Mouse (Mus musculus): Measurements from ENCODE around the gene Tmem123. TPM values are rescaled to one million over a fixed set of nuclear protein-coding genes. Genes with fewer than 3 reads are reported as not detected.

The Tmem123 gene
- polyA plus RNA-seq, 1 experiment from 2014 or later: 107 TPM

DNA sequence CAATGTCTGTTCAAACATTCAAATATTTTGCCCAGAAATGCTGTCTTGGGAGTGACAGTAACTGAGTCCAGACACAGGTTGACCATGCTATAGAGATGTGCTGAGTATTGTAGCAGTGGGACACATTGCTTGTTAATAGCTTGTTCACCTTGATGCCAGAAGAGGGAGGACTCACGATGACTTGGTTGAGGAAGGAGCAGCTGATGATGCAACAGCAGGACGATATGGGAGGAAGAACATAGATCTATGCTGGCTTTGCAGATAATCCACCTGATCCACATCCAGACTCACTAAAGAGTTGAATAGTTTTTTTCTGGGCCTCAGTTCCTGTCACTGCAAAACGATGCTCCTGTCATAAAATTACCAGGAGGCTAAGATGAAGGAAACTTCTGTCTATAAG lies 2.7 kb downstream of the Tmem123 start:
- WGBS: 57% methylated on average over 3 of the region's 3 CpGs
- H3K36me3 ChIP-seq (ENCODE audit: control insufficient read depth, insufficient read depth, low read length): peaks cover 22% of the 10 kb centered on the region
- no peak overlapping the region for H3K4me2 ChIP-seq (ENCODE audit: low read length)
- no peak overlapping the region for H3K4me3 ChIP-seq (ENCODE audit: control insufficient read depth in 1 of 2, insufficient read depth in 1 of 2, low read depth in 1 of 2, low read length in 2 of 2)
- no peak for ATAC-seq (ENCODE audit: insufficient number of reproducible peaks, insufficient read depth, low FRiP score, low read depth)
- H3K9me3 ChIP-seq (ENCODE audit: control insufficient read depth, low read length): no peaks in the 10 kb centered on the region
- no peak overlapping the region for H3K27ac ChIP-seq (replicated peaks in 1 of 2; ENCODE audit: control insufficient read depth in 1 of 2, insufficient read depth in 1 of 2, low read depth in 2 of 2, low read length in 2 of 2)
- peaks cover 11 to 37% of the 10 kb centered on the region in 2 experiments for H3K4me1 ChIP-seq (ENCODE audit: control insufficient read depth in 2 of 2, insufficient read depth in 2 of 2, low read length in 2 of 2)
- H3K9ac ChIP-seq (ENCODE audit: low read length): no peak overlapping the region
- no peaks in the 10 kb centered on the region for H3K27me3 ChIP-seq (ENCODE audit: control insufficient read depth, insufficient read depth, low read length)

DNA sequence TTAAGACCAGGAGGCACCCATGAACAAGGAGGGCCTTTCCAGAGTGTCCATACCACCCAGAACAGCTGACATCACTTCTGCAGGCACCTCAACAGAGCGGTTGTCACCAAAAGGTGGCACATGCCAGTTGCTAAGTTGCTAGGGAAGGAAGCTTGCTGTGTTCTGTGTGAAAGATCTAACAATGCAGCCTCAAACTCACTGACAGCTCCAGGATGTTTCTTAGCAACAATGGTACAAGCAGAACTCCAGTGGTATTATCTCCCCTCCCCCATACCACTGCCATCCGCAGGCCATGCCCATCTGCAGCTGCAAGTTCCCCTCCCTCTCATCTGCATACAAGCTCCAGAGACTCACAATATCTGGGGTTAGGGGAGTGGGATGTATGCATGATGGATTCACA lies 3.7 kb downstream of the Tmem123 start:
- Histone ChIP-seq H3K4me2 (ENCODE audit: low read length) (no peak overlapping the region), H3K9me3 (ENCODE audit: control insufficient read depth, low read length) (no peaks in the 10 kb centered on the region), H3K4me3 (ENCODE audit: control insufficient read depth in 1 of 2, insufficient read depth in 1 of 2, low read depth in 1 of 2, low read length in 2 of 2) (no peak overlapping the region), H3K27ac (replicated peaks in 1 of 2; ENCODE audit: control insufficient read depth in 1 of 2, insufficient read depth in 1 of 2, low read depth in 2 of 2, low read length in 2 of 2) (no peak overlapping the region), H3K9ac (ENCODE audit: low read length) (no peak overlapping the region), H3K4me1 (ENCODE audit: control insufficient read depth in 2 of 2, insufficient read depth in 2 of 2, low read length in 2 of 2) (peaks cover 17 to 45% of the 10 kb centered on the region in 2 experiments), H3K27me3 (ENCODE audit: control insufficient read depth, insufficient read depth, low read length) (no peaks in the 10 kb centered on the region), H3K36me3 (ENCODE audit: control insufficient read depth, insufficient read depth, low read length) (peaks cover 23% of the 10 kb centered on the region)
- 28% methylated on average over 2 of the region's 2 CpGs for WGBS
- no peak for ATAC-seq (ENCODE audit: insufficient number of reproducible peaks, insufficient read depth, low FRiP score, low read depth)

DNA sequence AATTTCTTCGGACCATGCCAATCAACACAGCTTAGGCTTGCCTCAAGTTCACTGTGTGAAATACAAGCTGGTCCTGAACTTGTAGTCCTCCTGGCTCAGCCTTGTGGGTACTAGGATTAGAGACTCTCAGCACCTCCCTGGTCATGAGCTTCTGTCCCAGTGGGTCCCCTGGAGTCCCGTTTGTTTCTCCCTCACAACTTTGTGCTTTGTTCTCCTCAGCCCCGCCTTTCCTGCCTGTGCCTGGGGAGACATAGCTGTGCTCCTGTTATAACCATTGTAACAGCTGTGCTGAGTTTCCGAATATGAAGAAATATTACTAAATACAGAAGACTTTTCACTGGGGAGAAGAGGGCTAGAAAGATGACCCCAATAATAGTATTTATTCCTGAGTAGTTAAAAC lies 5.2 kb downstream of the Tmem123 start:
- no peak overlapping the region for H3K4me2 ChIP-seq (ENCODE audit: low read length)
- no peaks in the 10 kb centered on the region for H3K9me3 ChIP-seq (ENCODE audit: control insufficient read depth, low read length)
- no peak overlapping the region for H3K27ac ChIP-seq (replicated peaks in 1 of 2; ENCODE audit: control insufficient read depth in 1 of 2, insufficient read depth in 1 of 2, low read depth in 2 of 2, low read length in 2 of 2)
- no peak overlapping the region for H3K4me3 ChIP-seq (ENCODE audit: control insufficient read depth in 1 of 2, insufficient read depth in 1 of 2, low read depth in 1 of 2, low read length in 2 of 2)
- no peaks in the 10 kb centered on the region for H3K27me3 ChIP-seq (ENCODE audit: control insufficient read depth, insufficient read depth, low read length)
- WGBS: 66% methylated on average over 4 of the region's 4 CpGs
- H3K4me1 ChIP-seq (ENCODE audit: control insufficient read depth in 2 of 2, insufficient read depth in 2 of 2, low read length in 2 of 2): peaks cover 18 to 45% of the 10 kb centered on the region in 2 experiments
- H3K36me3 ChIP-seq (ENCODE audit: control insufficient read depth, insufficient read depth, low read length): peaks cover 36% of the 10 kb centered on the region
- no peak for ATAC-seq (ENCODE audit: insufficient number of reproducible peaks, insufficient read depth, low FRiP score, low read depth)
- H3K9ac ChIP-seq (ENCODE audit: low read length): no peak overlapping the region

GRCm38 (mm10) chr9:7769491-7769890 lies 5.7 kb downstream of the Tmem123 start:
- Histone ChIP-seq H3K36me3 (ENCODE audit: control insufficient read depth, insufficient read depth, low read length) (peaks cover 36% of the 10 kb centered on the region), H3K9me3 (ENCODE audit: control insufficient read depth, low read length) (no peaks in the 10 kb centered on the region), H3K27ac (replicated peaks in 1 of 2; ENCODE audit: control insufficient read depth in 1 of 2, insufficient read depth in 1 of 2, low read depth in 2 of 2, low read length in 2 of 2) (peak overlapping the region in 1 of 2 experiments; percentile 53; a peak in 3 of 4 replicates), H3K4me1 (ENCODE audit: control insufficient read depth in 2 of 2, insufficient read depth in 2 of 2, low read length in 2 of 2) (peaks cover 21 to 45% of the 10 kb centered on the region in 2 experiments), H3K4me2 (ENCODE audit: low read length) (peak overlapping the region; percentile 30; the same call in 1 of the 2 replicates), H3K4me3 (ENCODE audit: control insufficient read depth in 1 of 2, insufficient read depth in 1 of 2, low read depth in 1 of 2, low read length in 2 of 2) (no peak overlapping the region), H3K27me3 (ENCODE audit: control insufficient read depth, insufficient read depth, low read length) (no peaks in the 10 kb centered on the region), H3K9ac (ENCODE audit: low read length) (no peak overlapping the region)
- 69% methylated on average over 5 of the region's 5 CpGs for WGBS
- no peak for ATAC-seq (ENCODE audit: insufficient number of reproducible peaks, insufficient read depth, low FRiP score, low read depth)

- no peak overlapping the region for H3K4me3 ChIP-seq (ENCODE audit: control insufficient read depth in 1 of 2, insufficient read depth in 1 of 2, low read depth in 1 of 2, low read length in 2 of 2)
- H3K9ac ChIP-seq (ENCODE audit: low read length): no peak overlapping the region
- H3K36me3 ChIP-seq (ENCODE audit: control insufficient read depth, insufficient read depth, low read length): peaks cover 36% of the 10 kb centered on the region
- H3K9me3 ChIP-seq (ENCODE audit: control insufficient read depth, low read length): no peaks in the 10 kb centered on the region
- H3K4me1 ChIP-seq (ENCODE audit: control insufficient read depth in 2 of 2, insufficient read depth in 2 of 2, low read length in 2 of 2): peaks cover 21 to 35% of the 10 kb centered on the region in 2 experiments
- peak overlapping the region in 1 of 2 experiments; percentile 2; a peak in 2 of 4 replicates for H3K27ac ChIP-seq (replicated peaks in 1 of 2; ENCODE audit: control insufficient read depth in 1 of 2, insufficient read depth in 1 of 2, low read depth in 2 of 2, low read length in 2 of 2)
- 85% methylated on average over 2 of the region's 2 CpGs for WGBS
- no peaks in the 10 kb centered on the region for H3K27me3 ChIP-seq (ENCODE audit: control insufficient read depth, insufficient read depth, low read length)
- no peak overlapping the region for H3K4me2 ChIP-seq (ENCODE audit: low read length)
- ATAC-seq (ENCODE audit: insufficient number of reproducible peaks, insufficient read depth, low FRiP score, low read depth): no peak
Observed at GRCm38 (mm10) chr9:7772361-7772760, 8.5 kb downstream of the Tmem123 start.

DNA sequence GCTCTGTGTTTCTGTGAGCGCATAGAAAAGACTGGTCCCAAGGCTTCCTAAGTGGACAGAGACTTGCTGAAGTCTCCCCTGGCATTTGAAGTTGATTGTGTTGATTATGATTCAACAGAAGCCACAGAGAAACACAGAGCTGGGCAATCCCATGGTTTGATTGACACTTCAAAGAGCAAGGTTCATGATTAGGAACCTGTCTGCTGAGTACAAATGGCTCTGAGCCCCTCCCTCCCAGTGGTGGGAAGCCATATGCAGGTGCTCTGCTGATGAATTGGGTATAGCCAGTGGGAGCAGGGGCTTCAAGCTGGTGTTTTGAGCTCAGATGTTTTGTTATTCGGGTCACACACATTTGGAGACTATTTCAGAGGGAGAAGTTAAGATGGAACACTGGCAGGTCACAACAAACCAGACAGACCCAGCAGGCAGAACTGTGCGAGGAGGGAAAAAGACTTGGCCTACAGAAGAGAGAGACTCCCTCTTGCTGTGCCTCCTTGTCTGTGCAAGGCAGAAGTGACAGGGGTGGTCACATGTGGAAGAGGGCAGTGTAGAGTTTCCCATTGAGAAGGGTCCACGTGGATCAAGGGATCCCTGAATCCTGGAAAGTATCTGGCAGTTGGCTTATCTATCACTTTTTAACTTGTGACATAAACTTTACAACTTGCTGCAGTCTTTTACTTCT lies 9.1 kb downstream of the Tmem123 start:
- no peak overlapping the region for H3K9ac ChIP-seq (ENCODE audit: low read length)
- peak overlapping the region in 1 of 2 experiments; percentile 2; a peak in 1 of 4 replicates for H3K27ac ChIP-seq (replicated peaks in 1 of 2; ENCODE audit: control insufficient read depth in 1 of 2, insufficient read depth in 1 of 2, low read depth in 2 of 2, low read length in 2 of 2)
- H3K27me3 ChIP-seq (ENCODE audit: control insufficient read depth, insufficient read depth, low read length): no peaks in the 10 kb centered on the region
- peaks cover 17 to 30% of the 10 kb centered on the region in 2 experiments for H3K4me1 ChIP-seq (ENCODE audit: control insufficient read depth in 2 of 2, insufficient read depth in 2 of 2, low read length in 2 of 2)
- WGBS: 89% methylated on average over 4 of the region's 4 CpGs
- H3K4me3 ChIP-seq (ENCODE audit: control insufficient read depth in 1 of 2, insufficient read depth in 1 of 2, low read depth in 1 of 2, low read length in 2 of 2): no peak overlapping the region
- no peaks in the 10 kb centered on the region for H3K9me3 ChIP-seq (ENCODE audit: control insufficient read depth, low read length)
- peaks cover 36% of the 10 kb centered on the region for H3K36me3 ChIP-seq (ENCODE audit: control insufficient read depth, insufficient read depth, low read length)
- ATAC-seq (ENCODE audit: insufficient number of reproducible peaks, insufficient read depth, low FRiP score, low read depth): no peak
- no peak overlapping the region for H3K4me2 ChIP-seq (ENCODE audit: low read length)

DNA sequence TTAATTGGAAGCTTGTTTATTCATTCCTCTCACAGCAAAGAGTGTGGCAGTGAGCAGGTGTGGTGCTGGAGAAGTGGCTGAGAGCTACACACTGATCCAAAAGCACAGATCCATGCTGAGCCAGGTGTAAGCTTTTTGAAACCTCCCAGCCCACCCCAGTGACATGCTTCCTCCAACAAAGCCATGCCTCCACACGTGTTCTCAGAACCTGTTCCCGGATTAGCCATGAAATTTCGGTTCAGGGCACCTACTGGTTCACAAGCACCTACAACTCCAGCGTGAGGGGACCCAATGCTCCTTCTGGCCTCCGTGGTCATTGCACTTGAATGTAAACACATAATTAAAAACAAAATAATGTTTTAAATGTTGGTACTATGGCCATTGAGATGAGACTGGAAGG lies 9.8 kb downstream of the Tmem123 start:
- peaks cover 32% of the 10 kb centered on the region for H3K36me3 ChIP-seq (ENCODE audit: control insufficient read depth, insufficient read depth, low read length)
- WGBS: 94% methylated on average over 5 of the region's 5 CpGs
- H3K4me3 ChIP-seq (ENCODE audit: control insufficient read depth in 1 of 2, insufficient read depth in 1 of 2, low read depth in 1 of 2, low read length in 2 of 2): no peak overlapping the region
- no peak overlapping the region for H3K27ac ChIP-seq (replicated peaks in 1 of 2; ENCODE audit: control insufficient read depth in 1 of 2, insufficient read depth in 1 of 2, low read depth in 2 of 2, low read length in 2 of 2)
- H3K4me1 ChIP-seq (ENCODE audit: control insufficient read depth in 2 of 2, insufficient read depth in 2 of 2, low read length in 2 of 2): peaks cover 17 to 29% of the 10 kb centered on the region in 2 experiments
- no peak overlapping the region for H3K9ac ChIP-seq (ENCODE audit: low read length)
- no peaks in the 10 kb centered on the region for H3K27me3 ChIP-seq (ENCODE audit: control insufficient read depth, insufficient read depth, low read length)
- H3K4me2 ChIP-seq (ENCODE audit: low read length): no peak overlapping the region
- H3K9me3 ChIP-seq (ENCODE audit: control insufficient read depth, low read length): no peaks in the 10 kb centered on the region
- no peak for ATAC-seq (ENCODE audit: insufficient number of reproducible peaks, insufficient read depth, low FRiP score, low read depth)

DNA sequence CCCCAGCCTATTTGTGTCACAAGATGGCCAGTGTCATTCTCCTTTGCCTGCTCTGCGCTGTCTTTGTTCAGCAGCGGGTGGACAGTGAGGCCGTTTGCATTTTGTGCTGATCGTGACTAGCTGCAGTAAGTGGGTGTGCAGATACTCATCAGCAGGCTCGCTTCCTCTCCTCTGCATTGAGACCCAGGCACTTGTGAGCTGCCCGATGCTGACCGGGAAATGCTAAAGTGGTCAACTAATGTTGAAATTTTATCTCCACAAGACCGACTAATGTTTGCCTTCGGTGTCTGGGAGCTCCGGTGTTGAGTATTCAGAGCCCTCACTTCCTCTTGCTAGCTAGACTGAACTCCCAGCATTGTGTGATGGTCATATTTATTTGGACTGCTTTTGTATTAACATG lies 10.7 kb downstream of the Tmem123 start:
- WGBS: 50% methylated on average over 10 of the region's 10 CpGs
- no peak for ATAC-seq (ENCODE audit: insufficient number of reproducible peaks, insufficient read depth, low FRiP score, low read depth)
- Histone ChIP-seq H3K9ac (ENCODE audit: low read length) (no peak overlapping the region), H3K4me1 (ENCODE audit: control insufficient read depth in 2 of 2, insufficient read depth in 2 of 2, low read length in 2 of 2) (peaks cover 16 to 22% of the 10 kb centered on the region in 2 experiments), H3K4me3 (ENCODE audit: control insufficient read depth in 1 of 2, insufficient read depth in 1 of 2, low read depth in 1 of 2, low read length in 2 of 2) (no peak overlapping the region), H3K27ac (replicated peaks in 1 of 2; ENCODE audit: control insufficient read depth in 1 of 2, insufficient read depth in 1 of 2, low read depth in 2 of 2, low read length in 2 of 2) (no peak overlapping the region; a peak in 1 of 4 replicates), H3K36me3 (ENCODE audit: control insufficient read depth, insufficient read depth, low read length) (peaks cover 32% of the 10 kb centered on the region), H3K4me2 (ENCODE audit: low read length) (no peak overlapping the region), H3K9me3 (ENCODE audit: control insufficient read depth, low read length) (no peaks in the 10 kb centered on the region), H3K27me3 (ENCODE audit: control insufficient read depth, insufficient read depth, low read length) (no peaks in the 10 kb centered on the region)

All from heart, embryonic 14.5 days (tissue).